Mouse (Mus musculus) induced T-regulatory cell, adult 2 months (primary cell): ENCODE data around the gene Dusp28.
A peak's percentile ranks its signal among the peaks of the same experiment; 100 is the strongest.

ENCODE experiments used
- DNase-seq: peaks from one replicate; pipeline ENCODE4 v3.0.0-alpha.2; 2012; ENCODE audit warnings: low read depth

Dusp28 gene

DNA sequence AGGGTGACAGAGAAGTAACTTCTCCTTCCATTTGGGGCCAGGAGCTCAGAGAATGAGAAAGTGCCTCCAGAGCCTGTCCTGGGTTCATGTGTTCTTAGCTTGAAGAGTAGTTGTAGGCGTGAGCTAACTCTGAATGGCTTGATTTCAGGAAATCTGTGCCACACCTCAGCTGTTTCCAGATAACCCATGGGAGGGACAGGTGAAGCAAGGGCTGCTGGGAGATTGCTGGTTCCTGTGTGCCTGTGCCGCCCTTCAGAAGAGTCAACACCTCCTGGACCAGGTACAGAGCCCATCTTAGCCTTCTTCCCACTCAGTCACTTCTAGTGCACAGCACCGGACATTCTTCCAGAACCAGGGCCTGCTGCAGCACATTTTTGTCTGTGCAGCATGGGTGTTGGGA, 31.0 kb downstream of the Dusp28 start:
- DNase-seq: no peak

DNA sequence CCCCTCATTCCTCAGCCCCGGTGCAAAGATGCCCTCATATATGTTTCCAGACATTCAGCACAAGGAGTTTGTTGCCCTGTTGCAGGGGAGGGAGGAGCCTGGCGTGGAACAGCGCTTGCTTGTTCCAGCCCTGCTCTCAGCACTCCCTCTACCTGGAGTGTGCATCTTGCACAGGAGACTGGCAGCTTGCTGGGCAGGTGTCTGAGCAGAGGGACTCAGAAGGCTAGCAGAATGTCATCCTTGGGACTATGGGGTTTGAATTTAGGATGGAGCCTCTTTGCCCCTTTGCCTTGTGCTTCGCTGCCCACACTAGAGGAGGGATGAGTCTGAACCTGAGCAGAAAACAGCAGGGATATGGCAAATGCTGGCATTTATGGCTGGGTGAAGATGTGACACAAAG, 33.0 kb downstream of the Dusp28 start:
- DNase-seq: no peak

DNA sequence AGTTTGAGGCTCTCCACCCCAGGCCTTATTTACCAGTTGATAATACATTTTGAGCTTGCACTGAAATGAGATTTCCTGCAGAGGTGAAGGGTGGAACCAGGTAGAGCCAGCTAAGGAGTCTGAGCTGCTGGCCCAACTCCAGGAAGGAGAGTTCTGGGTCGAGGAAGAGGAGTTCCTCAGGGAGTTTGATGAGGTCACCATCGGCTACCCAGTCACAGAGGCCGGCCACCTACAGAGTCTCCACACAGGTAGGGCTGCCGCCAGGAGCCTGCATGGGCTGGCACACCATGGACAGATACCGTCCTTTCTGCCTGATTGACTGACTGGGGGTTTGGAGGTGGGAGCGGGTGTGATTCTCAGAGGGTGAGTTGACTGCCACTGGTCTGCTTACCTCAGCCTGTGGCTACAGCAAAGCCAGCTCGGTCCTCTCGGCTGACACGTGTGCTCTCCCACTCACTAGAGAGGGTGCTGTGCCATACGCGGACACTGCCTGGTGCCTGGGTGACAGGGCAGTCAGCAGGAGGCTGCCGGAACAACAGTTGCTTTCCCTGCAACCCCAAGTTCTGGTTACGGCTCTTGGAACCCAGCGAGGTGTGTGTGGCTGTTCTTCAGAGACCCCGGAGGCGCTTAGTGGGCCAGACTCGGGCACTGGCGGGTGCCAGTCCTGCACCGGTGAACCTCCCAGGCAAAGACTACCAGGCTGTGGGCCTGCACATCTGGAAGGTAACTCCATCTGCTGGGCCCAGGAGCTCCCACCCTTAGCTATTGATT, 36.6 kb downstream of the Dusp28 start:
- DNase-seq: no peak

DNA sequence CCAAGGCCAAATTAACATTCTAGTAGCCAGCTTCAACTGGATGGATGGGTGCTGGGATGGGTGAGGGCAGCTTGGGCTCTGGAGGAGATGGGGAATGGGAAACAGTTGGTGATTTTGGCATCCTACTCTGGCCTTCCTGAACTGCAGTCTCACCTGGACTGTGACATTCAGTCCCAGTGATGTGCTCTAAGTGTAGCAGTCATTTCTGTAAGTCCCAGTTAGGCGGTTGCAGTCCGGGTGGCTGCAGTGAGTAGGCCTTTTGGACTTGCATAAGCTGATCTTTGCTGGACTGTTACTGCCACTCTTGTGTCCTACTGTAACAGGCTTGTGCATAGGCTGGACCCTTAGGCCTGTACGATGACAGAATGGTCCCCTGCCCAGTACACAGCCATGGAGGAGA, 41.2 kb downstream of the Dusp28 start:
- DNase-seq: no peak

DNA sequence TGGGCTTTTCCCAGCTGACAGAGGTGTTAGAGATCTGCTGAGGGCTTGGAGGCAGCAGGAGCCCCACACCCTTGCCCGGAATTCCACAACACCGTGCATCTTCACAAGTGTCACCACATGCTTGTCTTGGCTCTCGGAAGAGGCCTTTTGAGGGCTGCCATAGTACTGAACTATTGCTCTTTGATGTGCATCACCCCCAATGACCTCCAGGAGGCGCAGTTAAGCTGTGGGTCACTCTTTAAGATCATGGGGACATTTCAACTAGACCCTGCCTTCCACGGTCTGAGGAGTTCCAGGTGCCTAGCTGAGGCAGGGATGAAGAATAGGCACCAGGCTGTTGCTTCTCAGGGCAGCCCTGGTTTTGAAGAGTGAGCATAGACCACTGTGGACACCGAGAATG, 42.6 kb downstream of the Dusp28 start:
- DNase-seq: peak; percentile 35

DNA sequence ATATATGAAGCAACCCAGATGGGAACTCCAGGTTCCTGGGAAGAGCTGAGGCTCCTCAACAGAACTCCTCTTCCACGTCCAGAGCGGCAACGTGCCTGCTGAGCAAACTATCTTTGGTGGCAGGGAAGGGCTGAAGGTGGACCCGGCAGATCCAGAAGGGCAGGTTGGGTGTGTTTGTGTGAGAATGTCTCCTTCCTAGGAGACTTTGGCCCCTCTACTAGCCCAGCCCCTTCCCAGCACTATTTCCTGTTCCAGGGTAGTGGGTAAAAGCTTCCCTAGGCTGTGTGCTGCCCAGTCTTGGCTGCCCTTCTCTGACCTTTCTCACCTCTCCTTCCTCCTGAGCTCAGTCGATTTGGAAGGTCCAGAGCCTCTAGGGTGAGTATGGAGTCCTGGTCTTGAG, 43.8 kb downstream of the Dusp28 start, which contains the start of gene Gpr35:
TSS of gene Gpr35 (plus strand) at position 259 of the 400 bp plus-strand sequence.
- DNase-seq: no peak

DNA sequence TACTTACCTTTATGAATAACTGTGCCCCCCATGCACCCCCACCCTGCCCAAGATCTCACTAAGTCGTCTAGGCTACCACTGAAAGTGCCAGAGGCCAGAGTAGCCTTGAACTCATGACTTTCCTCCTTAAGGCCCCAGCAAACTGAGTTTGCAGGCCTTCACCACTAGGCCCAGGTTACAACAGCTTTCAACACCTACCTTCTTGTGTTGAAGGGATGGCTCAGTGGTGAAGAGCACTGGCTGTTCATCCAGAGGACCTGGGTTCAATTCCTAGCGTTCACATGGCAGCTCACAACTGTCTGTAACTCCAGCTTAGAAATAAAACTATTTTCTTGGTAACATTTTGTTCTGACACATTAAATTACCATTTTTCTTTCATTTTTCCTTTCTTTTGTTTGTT, 46.9 kb downstream of the Dusp28 start:
- DNase-seq: no peak

DNA sequence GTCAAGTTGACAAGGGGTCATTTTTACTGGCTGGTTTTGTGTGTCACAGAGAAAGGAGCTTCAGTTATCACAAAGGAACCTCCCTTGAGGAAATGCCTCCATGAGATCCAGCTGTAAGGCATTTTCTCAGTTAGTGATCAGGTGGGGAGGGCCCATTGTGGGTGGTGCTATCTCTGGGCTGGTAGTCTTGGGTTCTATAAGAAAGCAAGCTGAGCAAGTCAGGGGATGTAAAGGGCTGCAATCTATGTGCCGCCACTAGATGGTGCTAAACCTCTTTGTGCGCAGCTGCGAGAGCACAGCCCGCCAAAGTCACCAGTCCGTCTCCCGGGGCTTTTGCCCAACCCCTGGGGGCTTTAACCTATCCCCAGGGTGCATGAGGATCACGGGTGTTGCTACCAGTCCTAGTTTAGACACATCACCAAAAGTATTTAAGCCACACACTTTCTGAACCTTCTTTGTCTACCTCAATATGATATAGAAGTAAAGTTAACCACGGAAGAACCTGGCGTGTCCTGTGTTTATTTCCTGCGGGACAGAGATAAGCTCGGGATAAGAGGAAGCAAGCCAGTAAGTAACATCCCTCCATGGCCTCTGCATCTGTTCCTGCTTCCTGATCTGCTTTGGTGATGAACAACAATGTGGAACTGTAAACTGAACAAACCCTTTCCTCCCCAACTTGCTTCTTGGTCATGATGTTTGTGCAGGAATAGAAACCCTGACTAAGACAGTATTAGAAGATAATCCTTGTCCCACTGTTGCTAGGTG, 50.0 kb downstream of the Dusp28 start:
- DNase-seq: peak; percentile 28
